Mouse (Mus musculus) thymus, postnatal 0 days (tissue): ENCODE results near the gene Carmil1. TPM values are rescaled to one million over a fixed set of nuclear protein-coding genes. Genes with fewer than 3 reads are reported as not detected.
A peak's percentile ranks its signal among the peaks of the same experiment; 100 is the strongest.

Experiments used
- DNase-seq: peaks from one replicate; pipeline ENCODE4 v3.0.0-alpha.2; 2015; ENCODE audit warnings: low spot score
- polyA plus RNA-seq: library from polyadenylated mRNA; unstranded; fragments of >200 nt; fragmentation: Nextera tagmentation; extraction: Ambion mirVana; gene quantifications from 2 replicates; pipeline ENCODE4 v1.2.1, GENCODE M21; 2015

Carmil1 gene
- polyA plus RNA-seq = 7.7 and 8.3 TPM in 2 replicates

DNA sequence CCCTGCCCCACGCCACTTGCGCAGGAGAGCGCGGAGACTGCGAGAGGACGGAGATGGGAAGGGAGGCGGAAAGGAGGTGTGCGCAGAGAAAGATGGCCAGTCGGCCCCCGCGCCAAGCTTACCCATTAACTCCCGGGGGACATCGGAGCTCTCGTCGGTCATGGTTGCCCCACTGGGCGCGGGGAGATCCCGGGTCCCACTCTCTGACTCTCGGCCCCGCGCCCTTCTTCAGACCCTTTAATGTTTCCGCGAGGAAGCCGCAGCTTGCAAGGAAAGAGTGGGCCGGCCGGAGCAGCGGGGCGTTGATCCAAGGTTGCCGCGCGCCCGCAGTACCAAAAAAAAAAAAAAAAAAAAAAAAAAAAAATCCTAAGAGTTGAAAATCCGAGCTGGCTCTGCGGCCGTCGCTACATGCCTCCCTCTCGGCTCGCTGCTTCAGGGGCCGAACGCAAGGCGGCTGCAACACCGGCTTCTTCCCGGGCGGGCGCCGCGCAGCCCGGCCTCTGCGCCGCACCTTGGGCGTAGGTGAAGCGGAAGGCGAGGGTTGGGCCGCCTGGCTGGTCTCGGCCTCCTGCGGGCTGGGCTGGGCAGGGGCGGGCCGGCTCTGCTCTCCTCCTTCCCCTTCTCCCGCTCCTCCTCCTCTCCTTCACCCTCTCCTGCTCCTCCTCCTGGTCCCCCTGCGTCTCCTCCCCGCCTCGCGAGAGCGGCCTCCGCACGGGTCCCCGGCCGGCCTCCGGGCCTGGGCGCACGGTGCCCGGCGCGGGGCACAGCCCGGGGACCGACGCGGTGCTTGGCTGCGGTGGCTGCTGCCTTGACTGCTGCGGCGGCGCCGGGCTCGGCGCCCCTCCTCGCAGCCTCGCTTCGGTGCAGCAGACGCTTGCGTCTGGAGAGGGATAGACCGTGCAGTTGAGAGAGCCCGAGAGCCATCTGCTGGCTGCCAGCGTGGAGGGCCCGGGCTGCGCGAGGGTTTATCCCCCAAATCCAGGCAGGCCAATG lies at the start of gene Carmil1:
TSS of gene Carmil1 (minus strand) at position 357 of the 993 bp plus-strand sequence.
- peak; percentile 83 for DNase-seq

DNA sequence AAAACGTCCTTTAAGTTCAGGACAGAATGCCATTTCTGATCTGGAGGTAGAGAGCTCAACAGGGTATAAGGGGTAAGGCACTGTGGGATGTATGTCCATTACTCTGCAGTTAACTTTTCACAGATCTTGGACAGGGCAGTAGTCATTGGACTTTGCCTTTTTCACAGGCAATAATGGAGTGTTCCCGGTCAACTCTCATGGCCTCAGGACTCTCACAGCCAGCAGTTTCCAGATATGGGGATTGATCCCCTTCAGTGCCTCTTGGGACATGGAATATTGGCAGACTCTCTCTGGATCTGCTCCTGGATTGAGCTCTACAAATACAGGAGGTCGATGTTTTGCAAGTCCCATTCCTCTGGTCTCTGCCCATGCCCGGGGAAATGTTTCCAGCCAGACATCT lies 49.5 kb upstream of the Carmil1 start:
- no peak for DNase-seq

GRCm38 (mm10) chr13:24328036-24328817 lies 47.6 kb upstream of the Carmil1 start:
- no peak for DNase-seq

- no peak for DNase-seq
Observed at GRCm38 (mm10) chr13:24327201-24327600, 46.6 kb upstream of the Carmil1 start, which contains the start of gene Cmah. Gene Cmah (plus strand): TSS chr13:24327404.

- DNase-seq = no peak
Observed at GRCm38 (mm10) chr13:24321313-24321712, 40.7 kb upstream of the Carmil1 start.

DNA sequence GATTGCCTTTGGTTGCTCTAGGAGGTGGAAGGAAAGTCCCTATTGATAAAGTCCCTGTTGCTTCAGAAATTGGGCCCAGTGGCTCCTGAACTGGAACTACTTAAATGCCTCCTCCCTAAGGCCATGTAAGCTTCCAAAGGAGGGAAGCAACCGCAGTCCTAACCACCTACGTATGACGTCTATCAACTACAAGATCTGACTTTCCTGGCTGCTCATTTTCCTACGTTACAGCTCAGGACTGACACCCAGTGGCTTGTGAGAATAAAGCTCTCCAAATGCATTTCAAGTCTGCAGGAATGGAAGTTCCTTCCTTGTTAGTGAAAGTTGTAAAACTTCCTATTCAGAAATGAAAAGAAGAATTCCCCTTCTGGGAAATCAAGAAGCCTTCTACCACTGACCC lies 38.0 kb upstream of the Carmil1 start:
- peak; percentile 40 for DNase-seq

GRCm38 (mm10) chr13:24316563-24316962 lies 36.0 kb upstream of the Carmil1 start:
- DNase-seq = no peak

DNA sequence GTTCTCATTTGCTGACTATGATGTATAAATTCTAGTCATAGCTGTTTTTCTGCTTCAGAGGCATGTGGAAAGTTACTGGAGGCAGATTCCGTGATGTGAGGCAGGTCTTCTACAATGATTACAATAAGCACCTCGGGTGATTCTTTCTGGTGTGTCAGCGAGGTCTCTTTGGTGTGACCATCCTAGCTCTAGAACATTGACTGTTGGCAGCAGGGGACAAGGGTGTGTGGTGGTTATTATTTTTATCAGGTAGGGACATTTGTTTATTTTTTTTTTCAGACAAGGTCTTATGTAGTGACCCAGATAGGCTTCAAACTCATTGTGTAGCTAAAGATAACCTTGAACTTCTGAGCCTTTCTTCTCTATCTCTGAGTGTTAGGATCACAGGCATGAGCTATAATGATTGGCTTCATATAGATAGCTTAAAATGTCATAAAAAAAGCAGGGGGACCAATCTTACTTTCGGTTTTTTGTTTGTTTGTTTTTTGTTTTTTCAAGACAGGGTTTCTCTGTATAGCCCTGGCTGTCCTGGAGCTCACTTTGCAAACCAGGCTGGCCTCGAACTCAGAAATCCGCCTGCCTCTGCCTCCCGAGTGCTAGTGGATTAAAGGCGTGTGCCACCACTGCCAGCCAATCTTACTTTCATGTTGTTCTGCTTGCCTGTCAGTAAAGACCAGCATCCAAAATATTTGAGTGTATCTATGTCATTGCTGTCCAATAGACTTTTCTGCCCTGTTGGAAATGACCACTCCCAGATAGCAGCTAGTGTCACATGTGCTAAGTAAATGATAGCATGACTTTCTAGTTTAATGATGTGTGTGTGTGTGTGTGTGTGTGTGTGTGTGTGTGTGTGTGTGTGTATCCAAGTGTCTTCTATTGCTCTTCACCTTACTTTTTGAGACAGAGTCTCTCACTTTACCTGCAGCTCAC lies 30.7 kb upstream of the Carmil1 start:
- DNase-seq = no peak

DNA sequence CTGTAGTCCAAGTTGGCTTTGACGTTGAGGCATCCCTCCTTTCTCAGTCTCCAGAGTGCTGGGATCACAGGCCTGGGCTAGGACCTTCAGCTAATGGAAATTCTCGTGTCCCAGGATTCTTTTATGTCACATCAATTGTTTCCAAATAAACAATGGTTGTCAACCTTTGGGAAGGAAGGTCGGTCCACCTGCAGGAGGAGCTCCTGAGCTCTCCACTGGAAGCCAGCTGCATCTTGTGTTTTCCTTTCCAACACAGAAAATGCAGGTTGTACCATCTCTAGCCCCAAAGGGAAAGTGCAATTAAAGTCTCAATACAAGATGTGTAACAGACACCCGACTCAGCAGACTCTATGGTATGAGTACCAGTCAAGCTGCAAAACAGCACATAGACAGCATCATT lies 25.7 kb upstream of the Carmil1 start:
- DNase-seq = peak; percentile 45

DNA sequence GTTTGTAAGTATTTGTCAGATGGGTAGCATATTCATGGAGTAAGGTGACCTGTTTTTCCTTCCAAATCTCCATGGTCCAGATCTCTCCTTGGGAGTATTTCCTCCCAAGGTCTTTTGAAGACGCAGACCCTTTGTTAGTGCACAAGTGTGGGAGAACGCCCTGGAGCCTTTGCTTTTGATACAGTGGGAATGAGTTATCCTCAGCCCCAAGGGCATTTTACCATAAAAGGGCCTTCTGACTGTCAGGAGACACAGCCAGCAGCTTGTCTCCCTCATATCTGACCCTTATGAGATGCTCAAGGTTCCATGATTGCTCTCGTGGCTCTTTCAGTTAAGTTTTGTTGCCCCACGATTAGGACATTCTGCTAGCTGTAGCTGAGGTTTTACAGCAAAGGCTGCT lies 24.9 kb upstream of the Carmil1 start:
- no peak for DNase-seq

DNA sequence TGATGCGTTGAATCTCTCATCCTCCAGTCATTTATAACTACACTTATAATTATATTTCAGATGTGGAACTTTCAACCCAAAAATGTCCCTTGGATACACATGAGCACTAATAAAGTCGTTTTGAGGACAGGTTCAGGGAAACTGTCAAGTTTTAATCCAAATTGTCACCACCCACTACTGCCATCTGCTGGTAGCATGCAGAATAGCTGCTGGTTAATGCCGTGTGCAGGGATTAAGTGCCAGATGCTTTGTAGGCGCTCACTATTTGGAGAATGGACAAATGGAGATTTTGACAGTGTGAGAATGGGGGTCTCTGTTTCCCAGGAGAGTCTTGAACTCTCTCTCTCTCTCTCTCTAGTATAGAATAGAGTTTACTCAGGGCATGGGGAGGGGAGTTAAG lies 16.7 kb upstream of the Carmil1 start:
- DNase-seq = peak; percentile 64

DNA sequence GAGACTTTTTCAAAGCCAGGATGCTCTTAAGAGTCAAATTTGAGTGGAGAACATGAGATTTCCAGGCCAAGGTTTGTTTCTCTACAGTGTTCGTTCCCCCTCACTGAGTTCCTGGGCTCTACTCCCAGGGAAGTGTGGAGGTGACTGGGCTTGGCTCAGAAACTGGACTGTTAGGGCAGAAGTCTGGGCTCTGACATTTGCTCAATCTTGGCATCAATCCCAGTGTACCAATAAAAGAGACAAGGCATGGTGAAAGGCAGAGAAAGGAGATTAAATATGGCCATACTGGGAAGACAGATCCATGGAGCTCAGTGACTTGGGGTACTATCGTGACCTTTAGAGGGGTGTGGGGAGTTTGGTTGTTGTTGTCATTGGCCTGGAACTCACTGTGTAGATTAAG lies 6.8 kb upstream of the Carmil1 start:
- no peak for DNase-seq

DNA sequence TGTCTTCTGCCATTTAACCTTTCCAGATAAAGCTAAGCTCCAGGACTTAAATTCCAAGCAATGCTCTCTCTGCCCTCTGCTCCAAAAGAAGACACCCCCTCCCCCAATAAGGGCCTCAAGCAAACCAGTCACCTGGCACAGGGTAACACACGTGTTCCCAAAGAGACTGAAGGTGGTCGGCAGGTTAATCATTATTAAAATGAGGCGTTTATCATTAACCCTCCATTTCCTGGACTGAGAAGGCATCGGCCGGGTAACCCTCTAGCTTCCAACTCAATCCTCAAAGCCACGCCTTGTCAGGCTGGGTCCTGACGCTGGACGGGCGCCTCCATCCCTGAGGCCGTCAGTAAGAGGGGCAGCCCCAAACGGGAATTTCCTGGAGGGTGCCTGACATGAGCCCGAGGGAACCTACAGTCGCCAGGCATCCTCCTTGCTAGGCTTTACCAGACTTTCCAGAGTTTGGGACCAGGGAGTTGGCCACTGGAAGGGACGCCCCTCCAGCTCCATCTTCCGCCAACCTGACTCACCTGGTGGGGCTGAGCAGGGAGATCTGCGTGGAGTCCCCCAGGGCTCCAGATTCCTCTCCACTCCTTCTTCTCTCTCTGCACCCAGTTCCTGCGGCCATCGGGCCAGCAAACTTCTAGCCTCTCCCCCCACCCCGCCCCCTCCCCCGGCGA lies 695 bp downstream of the Carmil1 start:
- no peak for DNase-seq

- DNase-seq = no peak
Observed at GRCm38 (mm10) chr13:24279407-24279761, 1.2 kb downstream of the Carmil1 start.

DNA sequence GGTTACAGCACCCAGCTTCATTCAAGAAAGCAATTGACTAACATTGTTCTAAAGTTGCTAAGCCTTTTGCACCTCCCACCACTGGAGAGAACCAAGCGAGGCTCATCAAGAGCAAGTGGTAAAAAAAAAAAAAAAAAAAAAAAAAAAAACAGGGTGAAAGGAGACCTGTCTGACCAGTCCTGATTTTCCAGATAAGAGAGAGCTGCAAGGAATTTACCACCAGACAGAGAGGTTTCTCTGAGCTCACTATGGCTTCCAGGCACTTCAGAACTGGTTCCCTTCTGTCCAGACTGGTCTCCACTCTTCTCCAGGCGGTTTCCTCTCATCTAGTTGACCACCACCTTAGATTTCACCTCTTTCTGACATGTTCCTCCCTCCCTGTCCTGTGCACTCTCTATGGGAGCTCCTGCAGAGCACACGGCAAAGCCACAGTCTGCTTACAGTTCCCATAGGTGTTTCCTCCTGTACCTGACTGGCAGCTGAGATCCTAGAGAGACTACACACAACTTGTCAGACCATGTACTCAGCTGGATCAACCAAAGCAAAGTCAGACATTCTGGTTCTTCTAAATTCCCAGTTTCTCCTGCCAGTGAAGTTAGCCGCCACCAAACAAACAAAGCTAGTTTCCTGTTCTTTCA lies 7.7 kb downstream of the Carmil1 start:
- no peak for DNase-seq

- no peak for DNase-seq
Observed at GRCm38 (mm10) chr13:24269100-24269465, 11.5 kb downstream of the Carmil1 start.

DNA sequence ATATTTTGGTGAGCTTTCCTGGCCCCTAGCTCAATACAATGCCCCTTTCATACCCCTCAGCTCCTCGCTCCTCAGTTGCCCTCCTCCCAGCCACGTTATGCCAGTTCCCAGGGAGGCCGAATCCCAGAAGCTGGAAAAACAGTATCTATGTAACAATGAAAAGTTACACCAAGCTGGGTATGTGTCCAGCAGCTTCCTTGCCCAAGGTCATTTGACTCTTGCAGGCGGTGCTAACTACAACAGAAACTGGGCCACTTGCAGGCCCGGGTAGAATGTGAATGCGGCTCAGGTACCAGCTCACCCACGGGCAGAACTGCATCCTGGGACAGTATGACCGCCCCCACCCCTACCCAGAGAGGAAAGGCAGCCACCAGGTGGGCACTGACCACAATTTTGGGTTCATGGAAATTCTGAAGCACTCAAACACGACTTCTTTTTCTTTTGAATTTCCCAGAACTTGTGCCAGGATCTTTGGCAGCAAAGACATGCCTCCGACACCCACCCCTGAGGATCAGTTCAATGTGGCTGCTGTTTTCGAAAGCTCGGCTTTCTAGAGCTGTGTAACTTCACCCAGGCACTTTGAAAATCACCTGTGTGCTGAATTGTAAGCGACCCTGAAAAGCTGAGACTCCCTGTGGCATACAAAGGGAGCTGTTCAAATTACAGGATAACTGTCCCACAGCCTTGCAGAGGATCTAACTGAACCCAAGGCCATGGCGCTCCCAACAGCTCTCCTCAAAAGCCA lies 12.1 kb downstream of the Carmil1 start:
- DNase-seq = no peak

DNA sequence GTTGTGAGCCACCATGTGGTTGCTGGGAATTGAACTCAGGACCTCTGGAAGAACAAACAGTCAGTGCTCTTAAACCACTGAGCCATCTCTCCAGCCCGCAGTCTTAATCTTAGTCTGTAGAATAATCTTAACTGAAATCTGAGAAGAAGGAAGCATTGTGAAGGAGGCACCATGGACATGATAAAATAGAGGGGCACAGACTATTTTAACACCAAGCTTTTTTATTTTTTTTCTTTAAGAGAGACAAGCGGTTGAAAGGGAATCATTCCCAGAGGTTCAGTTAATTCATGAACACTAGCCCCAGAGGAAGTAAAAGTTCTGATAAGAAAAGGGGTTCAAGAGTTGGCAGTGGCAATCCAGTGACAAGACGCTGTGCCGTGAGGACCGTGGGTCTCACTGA lies 15.8 kb downstream of the Carmil1 start:
- no peak for DNase-seq

DNA sequence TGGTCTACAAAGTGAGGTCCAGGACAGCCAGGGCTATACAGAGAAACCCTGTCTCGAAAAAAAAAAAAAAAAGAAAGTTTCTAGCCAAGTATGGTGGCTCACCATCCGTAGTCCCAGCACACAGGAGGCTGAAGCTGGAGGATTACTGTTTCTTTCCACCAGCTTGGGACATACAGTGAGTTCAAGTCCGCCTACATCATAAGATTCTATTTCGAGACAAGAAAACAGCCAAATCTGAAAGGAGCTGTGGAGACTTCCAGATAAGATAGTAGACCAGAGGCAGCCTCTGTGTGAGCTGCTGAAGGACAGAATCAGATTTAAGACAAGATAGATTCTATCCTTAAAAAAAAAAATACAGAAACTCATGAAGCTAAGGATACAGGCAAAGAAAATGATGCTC lies 17.0 kb downstream of the Carmil1 start:
- no peak for DNase-seq
